Mouse (Mus musculus) hindlimb bud, embryonic 11.5 days (tissue): Measurements from ENCODE around the gene Aamp.
"Not testable (repeated sequence)": the region's sequence is repeated elsewhere in the genome, so short reads cannot be mapped to it uniquely, and the experiment has no call there.

Experiments
- DNase-seq: peaks from one replicate; pipeline ENCODE4 v3.0.0-alpha.2; 2012; ENCODE audit warnings: low read depth, low spot score; ENCODE audit errors: extremely low spot score

Gene Aamp

DNA sequence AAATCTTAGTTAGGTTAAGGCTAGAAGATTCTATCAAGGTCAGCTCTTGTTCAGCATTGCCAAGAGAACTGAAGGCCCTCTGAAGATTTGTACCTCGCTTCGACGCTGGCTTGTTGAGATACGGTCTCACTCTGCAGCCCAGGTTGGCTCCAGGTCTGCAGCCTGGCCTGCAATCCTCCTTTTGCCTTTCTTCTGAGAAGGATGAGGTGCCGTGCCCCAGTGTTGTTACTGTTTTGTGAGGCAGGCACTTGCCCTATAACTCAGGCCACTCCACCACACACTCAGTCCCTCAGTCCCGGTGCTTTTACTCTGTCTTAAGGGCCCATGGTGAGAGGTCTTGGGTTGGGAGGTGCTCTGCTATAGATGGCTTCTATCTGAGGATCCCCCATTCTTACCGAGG is 17.7 kb upstream of the Aamp start:
- DNase-seq, result no peak

GRCm38 (mm10) chr1:74300347-74301110 is 16.0 kb upstream of the Aamp start:
- DNase-seq, result no peak

- DNase-seq, result no peak
Observed at GRCm38 (mm10) chr1:74298996-74299395, 14.5 kb upstream of the Aamp start.

DNA sequence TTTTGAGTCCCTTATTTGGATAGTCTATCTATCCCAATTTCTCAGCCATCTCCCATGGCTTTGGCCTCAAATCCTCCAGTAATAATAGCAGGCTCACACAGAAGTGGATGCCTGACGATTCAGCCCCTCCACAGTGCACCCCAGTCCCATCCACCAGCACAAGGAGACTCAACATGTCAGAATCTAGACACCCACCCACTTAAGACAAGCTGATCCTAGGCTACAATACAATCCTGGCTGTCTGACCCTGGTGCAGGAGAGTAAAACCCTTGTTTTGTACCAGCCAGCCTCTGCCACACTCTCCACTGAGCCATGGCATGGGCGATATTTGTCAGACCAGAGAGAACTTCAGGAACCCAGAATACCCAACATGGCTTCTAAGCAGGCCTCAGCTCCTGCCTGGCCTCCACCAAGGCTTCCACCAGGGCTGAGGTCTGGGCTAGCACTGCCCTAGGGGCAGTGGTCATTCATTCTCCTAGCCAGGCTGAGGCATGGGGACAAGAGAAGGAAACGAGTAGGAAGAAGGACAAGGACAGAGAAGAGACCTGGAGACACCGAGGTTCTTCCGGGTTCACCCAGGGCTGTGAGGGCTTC is 13.7 kb upstream of the Aamp start:
- DNase-seq, result no peak

DNA sequence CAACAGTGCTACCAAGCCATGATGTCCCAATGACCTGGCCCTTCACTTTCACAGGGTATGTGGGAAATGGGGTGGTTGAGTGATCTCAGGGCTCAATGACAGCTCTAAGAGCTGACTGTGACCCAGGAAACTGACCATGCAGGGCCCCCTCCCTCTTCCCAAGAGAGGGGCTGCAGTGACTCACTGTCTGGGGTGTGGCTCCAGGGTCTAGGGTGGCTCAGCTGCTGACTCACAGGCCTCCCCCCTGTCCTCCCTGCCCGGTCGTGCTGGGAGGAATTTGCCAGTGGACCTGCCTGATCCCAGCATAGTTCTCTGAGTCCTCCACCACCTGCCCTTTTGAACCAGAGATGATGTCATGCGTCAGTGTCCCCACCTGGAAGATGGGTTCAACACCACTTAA is 12.7 kb upstream of the Aamp start:
- DNase-seq, result no peak

GRCm38 (mm10) chr1:74296477-74296876 is 11.9 kb upstream of the Aamp start:
- no peak for DNase-seq

GRCm38 (mm10) chr1:74295456-74296171 is 11.1 kb upstream of the Aamp start:
- DNase-seq, result no peak

- no peak for DNase-seq
Observed at GRCm38 (mm10) chr1:74294733-74295455, 10.4 kb upstream of the Aamp start.

DNA sequence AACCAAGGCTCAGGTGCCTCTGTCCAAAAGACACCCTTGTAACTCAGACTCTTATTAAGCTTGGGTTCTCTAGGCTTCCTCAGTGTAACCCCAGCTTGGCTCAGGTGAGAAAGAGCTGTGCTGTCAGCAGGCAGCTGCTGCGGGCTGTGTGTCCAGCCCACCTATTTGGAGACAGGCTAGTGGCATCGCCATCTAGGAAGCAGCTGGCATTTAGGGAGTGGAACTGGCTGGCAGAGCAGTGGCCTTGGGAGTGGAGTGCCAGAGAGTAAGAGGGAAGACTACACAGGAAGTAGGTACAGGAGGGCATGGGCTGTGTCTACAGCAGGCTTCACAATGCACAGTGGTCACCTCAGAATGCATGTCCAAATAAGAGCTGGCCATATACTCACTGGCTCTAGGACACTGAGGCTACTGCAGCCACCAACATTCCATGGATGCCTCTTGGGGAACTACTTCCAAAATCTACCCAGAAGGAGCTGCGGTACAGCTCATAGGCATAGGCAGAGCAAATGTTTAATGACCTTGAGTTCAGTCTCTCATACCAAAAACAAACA is 9.6 kb upstream of the Aamp start:
- DNase-seq, result no peak

DNA sequence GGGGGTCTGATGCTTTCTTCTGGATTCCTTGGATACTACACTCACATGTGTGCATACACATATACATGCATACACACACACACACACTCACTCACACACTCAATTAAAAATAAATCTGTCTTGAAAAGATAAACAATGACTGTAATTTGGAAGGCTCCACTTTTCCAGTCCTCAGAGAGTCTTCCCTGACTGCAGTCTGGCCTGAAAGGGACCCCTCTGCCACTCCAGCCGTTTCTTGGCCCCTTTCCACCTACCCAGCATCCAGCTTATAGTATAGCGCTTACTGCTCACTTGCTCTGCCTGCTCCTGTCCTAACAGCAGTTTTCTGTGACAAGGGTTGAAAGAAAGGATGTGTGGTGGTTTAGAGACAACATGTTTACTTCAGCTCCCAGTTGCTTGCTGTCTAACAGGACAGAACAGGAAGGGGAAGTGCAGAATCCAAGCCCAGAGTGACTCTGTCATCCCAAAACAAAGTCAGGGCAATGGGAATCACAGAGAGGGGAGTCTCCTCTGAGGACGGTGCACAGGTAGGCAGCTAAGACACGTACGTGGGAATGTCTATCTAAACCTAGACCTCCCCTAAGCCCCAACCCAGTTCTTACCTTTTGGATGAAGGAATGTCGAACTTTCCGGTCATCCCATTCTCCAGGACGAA is 8.9 kb upstream of the Aamp start:
- no peak for DNase-seq

GRCm38 (mm10) chr1:74292331-74293020 is 7.9 kb upstream of the Aamp start:
- no peak for DNase-seq

DNA sequence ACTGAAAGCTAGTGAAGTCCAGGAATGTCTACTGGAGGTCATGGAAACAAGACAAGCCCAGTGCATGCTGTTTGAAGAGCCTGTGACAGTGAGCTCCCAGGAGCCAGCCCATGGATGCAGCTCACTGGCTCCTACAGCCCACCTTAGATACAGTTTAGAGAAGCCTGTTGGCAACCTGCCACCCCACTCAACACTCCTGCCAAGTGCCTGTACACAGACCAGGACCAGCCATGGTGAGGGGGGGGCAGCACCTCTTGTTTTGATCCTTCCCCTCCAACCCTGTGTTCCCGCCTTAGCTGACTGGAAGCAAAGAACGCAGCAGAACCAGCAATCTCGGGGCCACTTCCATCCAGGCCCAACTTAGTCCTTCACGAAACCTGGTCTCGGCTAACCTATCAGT is 5.6 kb upstream of the Aamp start:
- DNase-seq, result no peak

DNA sequence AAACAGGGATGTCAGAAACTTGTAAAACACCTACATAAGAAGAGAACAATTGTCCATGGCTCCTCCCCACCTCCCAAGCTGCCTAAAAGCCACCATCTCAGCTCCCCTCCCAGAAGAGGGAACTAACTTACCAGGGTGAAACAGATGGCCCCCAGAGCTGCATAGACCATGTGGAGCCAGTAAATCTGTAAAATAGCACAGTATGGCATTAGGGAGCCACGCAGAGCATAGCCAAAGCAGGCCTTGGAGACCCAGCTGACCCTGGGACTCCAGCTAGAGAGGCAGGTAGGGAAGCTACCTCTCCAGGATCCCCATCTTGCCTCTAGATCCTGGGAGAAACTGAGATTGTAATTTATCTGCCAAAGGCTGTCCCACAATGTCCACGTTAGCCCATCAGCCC is 5.2 kb upstream of the Aamp start:
- DNase-seq, result no peak

- DNase-seq, result no peak
Observed at GRCm38 (mm10) chr1:74289248-74289647, 4.7 kb upstream of the Aamp start.

DNA sequence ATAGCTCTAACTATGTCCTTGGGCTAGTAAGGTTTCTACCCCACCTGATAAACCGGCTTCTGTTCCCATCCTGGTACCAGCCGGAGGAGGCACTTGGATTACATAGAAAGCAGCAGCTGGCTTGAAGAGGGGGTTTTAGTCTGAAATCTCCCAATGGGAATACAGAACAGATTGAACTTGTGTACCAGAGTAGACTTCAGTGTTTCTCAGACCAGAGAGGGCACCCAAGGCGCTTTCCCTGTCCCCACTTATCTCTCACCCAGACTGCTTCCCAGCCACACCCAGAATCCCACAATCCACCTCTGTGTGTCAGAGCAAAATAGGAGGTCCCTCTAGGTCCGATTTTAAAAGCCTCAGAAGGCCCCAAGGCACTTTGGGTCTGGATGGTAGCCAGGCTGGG is 3.8 kb upstream of the Aamp start:
- no peak for DNase-seq

GRCm38 (mm10) chr1:74286869-74287607 is 2.5 kb upstream of the Aamp start:
- DNase-seq, result not testable (repeated sequence)

DNA sequence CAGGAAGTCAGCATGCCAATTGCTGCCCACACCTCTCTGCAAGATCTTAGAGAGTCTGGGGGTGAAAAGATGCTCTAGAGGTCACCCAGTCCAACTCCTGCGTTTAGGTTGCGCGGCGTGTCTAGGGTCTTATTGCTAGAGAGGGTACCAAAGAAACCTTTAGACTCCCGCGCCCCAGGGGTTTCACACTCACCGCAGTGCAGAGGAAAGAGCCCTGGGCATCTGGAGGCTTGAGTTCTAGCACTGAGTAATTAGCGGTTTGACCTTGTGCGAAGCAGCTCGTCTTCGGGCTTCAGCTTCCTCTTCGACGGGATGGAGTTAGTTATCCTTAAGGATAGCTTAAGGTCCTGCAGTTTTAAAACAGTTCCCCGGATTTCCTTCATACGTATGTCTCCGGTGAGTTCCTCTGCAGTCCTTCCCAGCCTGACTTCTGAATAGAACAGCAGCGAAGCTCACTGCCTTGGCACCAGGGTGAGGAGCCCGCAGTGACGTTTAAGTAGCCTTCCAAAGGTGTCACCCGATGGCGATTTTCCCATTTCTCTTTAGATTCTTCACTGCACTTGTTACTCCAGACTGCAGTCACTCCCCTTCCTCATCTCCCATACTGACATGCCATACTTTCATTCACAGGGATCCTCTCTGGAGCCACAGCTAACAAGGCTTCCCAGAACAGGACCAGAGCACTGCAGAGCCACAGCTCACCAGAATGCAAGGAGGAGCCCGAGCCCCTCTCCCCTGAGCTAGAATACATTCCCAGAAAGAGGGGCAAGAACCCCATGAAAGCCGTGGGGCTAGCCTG is 873 bp upstream of the Aamp start:
- no peak for DNase-seq

DNA sequence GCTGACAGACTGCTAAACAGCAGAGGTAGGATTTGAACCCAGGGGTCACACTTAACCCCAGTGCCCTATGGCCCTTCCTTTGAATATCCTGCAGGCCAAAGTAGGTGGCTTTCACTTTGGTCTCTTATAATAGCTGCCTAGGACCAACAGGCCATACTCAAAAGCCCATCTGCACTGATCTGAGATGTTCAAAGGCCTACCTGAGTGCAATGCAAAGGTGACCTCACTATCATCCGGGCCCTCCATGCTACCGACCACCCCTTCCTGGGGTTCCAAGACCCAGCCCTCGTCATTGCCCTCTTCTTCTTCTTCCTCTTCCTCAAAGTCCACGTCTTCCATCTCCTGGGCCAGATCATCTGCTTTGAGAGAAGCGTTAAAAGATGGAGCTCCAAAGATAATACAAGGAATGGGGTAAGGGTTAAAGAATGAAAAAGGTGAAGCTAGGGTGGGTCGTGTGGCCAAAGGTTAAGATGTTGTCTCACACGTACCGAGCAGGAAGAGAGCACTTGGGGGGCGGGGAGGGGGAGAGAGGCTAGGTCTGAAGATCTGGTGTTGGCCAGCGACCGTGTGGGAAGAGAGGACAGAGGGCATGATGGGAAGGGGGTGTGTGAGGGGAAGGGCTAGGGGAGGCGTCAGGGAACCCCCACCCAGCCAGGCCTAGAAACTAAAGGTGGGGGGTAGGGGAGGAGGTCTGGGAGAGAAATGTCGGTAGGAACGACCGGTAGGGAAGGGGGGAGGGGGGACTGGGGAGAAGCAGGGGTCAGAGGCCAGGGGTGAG is 663 bp downstream of the Aamp start:
- DNase-seq, result no peak
